Mouse (Mus musculus): ENCODE measurements at regions not wholly inside any gene's neighbourhood (a gene's known extent, or its start where the extent isn't known, plus 50 kb on each side); places are given as distances from the start of the nearest gene placed in this dataset.

GRCm38 (mm10) chr7:128834894-128835293, 90.2 kb downstream of the Sec23ip start:
- Histone ChIP-seq H3K9me3 (replicated peaks) (no peaks in the 10 kb centered on the region), H3K9ac (no peak overlapping the region), H3K36me3 (no peaks in the 10 kb centered on the region), H3K27me3 (0 out of 2 replicates have a peak, but pooled peaks cover 3% of the 10 kb centered on the region), H3K4me2 (no peak overlapping the region), H3K4me1 (replicated peaks) (no peaks in the 10 kb centered on the region), H3K27ac (no peak overlapping the region), H3K4me3 (replicated peaks) (no peak overlapping the region)
- WGBS (ENCODE audit: insufficient replicate concordance), result 40% methylated on average over 7 of the region's 7 CpGs
- no peak for DNase-seq
- ATAC-seq (ENCODE audit: low read depth), result no peak

- Histone ChIP-seq H3K4me2 (no peak overlapping the region), H3K9me3 (replicated peaks) (no peaks in the 10 kb centered on the region), H3K27me3 (0 out of 2 replicates have a peak, but pooled peaks cover 3% of the 10 kb centered on the region), H3K9ac (no peak overlapping the region), H3K4me3 (replicated peaks) (no peak overlapping the region), H3K27ac (no peak overlapping the region), H3K36me3 (no peaks in the 10 kb centered on the region), H3K4me1 (replicated peaks) (no peaks in the 10 kb centered on the region)
- DNase-seq (no peak), ATAC-seq (ENCODE audit: low read depth) (no peak)
- WGBS (ENCODE audit: insufficient replicate concordance), result 53% methylated on average over 6 of the region's 6 CpGs
These were observed 91.7 kb downstream of the Sec23ip start for GRCm38 (mm10) chr7:128836435-128836834.

- Histone ChIP-seq H3K27me3 (no peaks in the 10 kb centered on the region), H3K4me1 (replicated peaks) (no peaks in the 10 kb centered on the region), H3K4me2 (no peak overlapping the region), H3K9ac (no peak overlapping the region), H3K4me3 (replicated peaks) (no peak overlapping the region), H3K36me3 (no peaks in the 10 kb centered on the region), H3K9me3 (replicated peaks) (no peaks in the 10 kb centered on the region), H3K27ac (no peak overlapping the region)
- DNase-seq (no peak), ATAC-seq (ENCODE audit: low read depth) (no peak)
- 81% methylated on average over 10 of the region's 10 CpGs for WGBS (ENCODE audit: insufficient replicate concordance)
These were observed 97.8 kb downstream of the Sec23ip start for GRCm38 (mm10) chr7:128842561-128842960.

- Histone ChIP-seq H3K4me2 (no peak overlapping the region), H3K9me3 (replicated peaks) (no peaks in the 10 kb centered on the region), H3K4me3 (replicated peaks) (no peak overlapping the region), H3K27me3 (no peaks in the 10 kb centered on the region), H3K27ac (no peak overlapping the region), H3K4me1 (replicated peaks) (no peaks in the 10 kb centered on the region), H3K9ac (no peak overlapping the region), H3K36me3 (no peaks in the 10 kb centered on the region)
- 77% methylated on average over 9 of the region's 9 CpGs for WGBS (ENCODE audit: insufficient replicate concordance)
- DNase-seq (no peak), ATAC-seq (ENCODE audit: low read depth) (no peak)
These were observed 98.8 kb downstream of the Sec23ip start for GRCm38 (mm10) chr7:128843576-128843975.

GRCm38 (mm10) chr7:128849261-128849660, 104.5 kb downstream of the Sec23ip start:
- no peak overlapping the region for H3K4me3 ChIP-seq (replicated peaks)
- no peaks in the 10 kb centered on the region for H3K9me3 ChIP-seq (replicated peaks)
- no peaks in the 10 kb centered on the region for H3K27me3 ChIP-seq
- H3K36me3 ChIP-seq, result no peaks in the 10 kb centered on the region
- H3K4me1 ChIP-seq (replicated peaks), result peaks cover 15% of the 10 kb centered on the region
- H3K27ac ChIP-seq, result no peak overlapping the region
- DNase-seq (no peak), ATAC-seq (ENCODE audit: low read depth) (no peak)
- no peak overlapping the region for H3K9ac ChIP-seq
- no peak overlapping the region for H3K4me2 ChIP-seq
- 41% methylated on average over 3 of the region's 3 CpGs for WGBS (ENCODE audit: insufficient replicate concordance)

GRCm38 (mm10) chr7:128854193-128854592, 109.5 kb downstream of the Sec23ip start:
- H3K4me1 ChIP-seq (replicated peaks), result peaks cover 27% of the 10 kb centered on the region
- peak overlapping the region; percentile 38 for H3K4me3 ChIP-seq (replicated peaks)
- peak; percentile 80 for ATAC-seq (ENCODE audit: low read depth)
- DNase-seq, result no peak
- H3K4me2 ChIP-seq, result peak overlapping the region; percentile 57
- WGBS (ENCODE audit: insufficient replicate concordance), result 32% methylated on average over 4 of the region's 4 CpGs
- no peaks in the 10 kb centered on the region for H3K36me3 ChIP-seq
- peak overlapping the region; percentile 98 for H3K27ac ChIP-seq
- H3K27me3 ChIP-seq, result no peaks in the 10 kb centered on the region
- no peaks in the 10 kb centered on the region for H3K9me3 ChIP-seq (replicated peaks)
- H3K9ac ChIP-seq, result peak overlapping the region; percentile 73

- 29% methylated on average over 18 of the region's 18 CpGs for WGBS (ENCODE audit: insufficient replicate concordance)
- Histone ChIP-seq H3K9ac (peak overlapping the region; percentile 73), H3K4me3 (replicated peaks) (peak overlapping the region; percentile 38), H3K27ac (peak overlapping the region; percentile 98), H3K27me3 (no peaks in the 10 kb centered on the region), H3K9me3 (replicated peaks) (no peaks in the 10 kb centered on the region), H3K4me2 (peak overlapping the region; percentile 57), H3K4me1 (replicated peaks) (peaks cover 27% of the 10 kb centered on the region), H3K36me3 (no peaks in the 10 kb centered on the region)
- ATAC-seq (ENCODE audit: low read depth), result peak; percentile 96
- DNase-seq, result peak; percentile 88
These were observed 110.1 kb downstream of the Sec23ip start for GRCm38 (mm10) chr7:128854690-128855343.

- 5% methylated on average over 3 of the region's 3 CpGs for WGBS (ENCODE audit: insufficient replicate concordance)
- ATAC-seq (ENCODE audit: low read depth), result peak; percentile 70
- no peak overlapping the region for H3K27ac ChIP-seq
These were observed 115.4 kb downstream of the Sec23ip start for GRCm38 (mm10) chr7:128860141-128860540.

GRCm38 (mm10) chr7:128860709-128861108, 116.0 kb downstream of the Sec23ip start:
- H3K36me3 ChIP-seq, result no peaks in the 10 kb centered on the region
- DNase-seq (no peak), ATAC-seq (ENCODE audit: low read depth) (no peak)
- H3K4me2 ChIP-seq, result no peak overlapping the region
- 62% methylated on average over 4 of the region's 4 CpGs for WGBS (ENCODE audit: insufficient replicate concordance)
- H3K9me3 ChIP-seq (replicated peaks), result no peaks in the 10 kb centered on the region
- no peaks in the 10 kb centered on the region for H3K27me3 ChIP-seq
- no peak overlapping the region for H3K4me3 ChIP-seq (replicated peaks)
- H3K27ac ChIP-seq, result no peak overlapping the region
- no peak overlapping the region for H3K9ac ChIP-seq
- H3K4me1 ChIP-seq (replicated peaks), result 0 out of 2 replicates have a peak, but pooled peaks cover 4% of the 10 kb centered on the region

More at GRCm38 (mm10) chr7:128860141-128860540, 115.4 kb downstream of the Sec23ip start:
- Histone ChIP-seq H3K9ac (no peak overlapping the region), H3K4me1 (replicated peaks) (peaks cover 5% of the 10 kb centered on the region; the same call in 1 of the 2 replicates), H3K36me3 (no peaks in the 10 kb centered on the region), H3K4me3 (replicated peaks) (no peak overlapping the region), H3K4me2 (no peak overlapping the region), H3K9me3 (replicated peaks) (no peaks in the 10 kb centered on the region), H3K27me3 (no peaks in the 10 kb centered on the region)
- DNase-seq, result peak; percentile 64

GRCm38 (mm10) chr7:128861376-128861775, 116.6 kb downstream of the Sec23ip start:
- no peak for ATAC-seq (ENCODE audit: low read depth)
- DNase-seq, result no peak

GRCm38 (mm10) chr7:128868799-128869198, 124.1 kb downstream of the Sec23ip start:
- no peak overlapping the region for H3K4me3 ChIP-seq (replicated peaks)
- ATAC-seq (ENCODE audit: low read depth) (no peak), DNase-seq (no peak)
- no peaks in the 10 kb centered on the region for H3K4me1 ChIP-seq (replicated peaks)
- H3K27ac ChIP-seq, result no peak overlapping the region
- no peaks in the 10 kb centered on the region for H3K27me3 ChIP-seq
- H3K36me3 ChIP-seq, result no peaks in the 10 kb centered on the region
- H3K4me2 ChIP-seq, result no peak overlapping the region
- 41% methylated on average over 2 of the region's 2 CpGs for WGBS (ENCODE audit: insufficient replicate concordance)
- no peaks in the 10 kb centered on the region for H3K9me3 ChIP-seq (replicated peaks)
- H3K9ac ChIP-seq, result no peak overlapping the region

More at GRCm38 (mm10) chr7:128861376-128861775, 116.6 kb downstream of the Sec23ip start:
- H3K36me3 ChIP-seq, result no peaks in the 10 kb centered on the region
- H3K27me3 ChIP-seq, result no peaks in the 10 kb centered on the region
- no peak overlapping the region for H3K9ac ChIP-seq
- 67% methylated on average over 8 of the region's 8 CpGs for WGBS (ENCODE audit: insufficient replicate concordance)
- no peak overlapping the region for H3K4me3 ChIP-seq (replicated peaks)
- H3K9me3 ChIP-seq (replicated peaks), result no peaks in the 10 kb centered on the region
- H3K4me2 ChIP-seq, result no peak overlapping the region
- no peak overlapping the region for H3K27ac ChIP-seq
- 0 out of 2 replicates have a peak, but pooled peaks cover 4% of the 10 kb centered on the region for H3K4me1 ChIP-seq (replicated peaks)

- H3K4me1 ChIP-seq (replicated peaks), result no peaks in the 10 kb centered on the region
- no peaks in the 10 kb centered on the region for H3K9me3 ChIP-seq (replicated peaks)
- H3K4me3 ChIP-seq (replicated peaks), result no peak overlapping the region
- DNase-seq (no peak), ATAC-seq (ENCODE audit: low read depth) (no peak)
- no peaks in the 10 kb centered on the region for H3K27me3 ChIP-seq
- H3K4me2 ChIP-seq, result no peak overlapping the region
- WGBS (ENCODE audit: insufficient replicate concordance), result 38% methylated on average over 3 of the region's 3 CpGs
- no peaks in the 10 kb centered on the region for H3K36me3 ChIP-seq
- H3K27ac ChIP-seq, result no peak overlapping the region
- no peak overlapping the region for H3K9ac ChIP-seq
These were observed 139.3 kb downstream of the Sec23ip start for GRCm38 (mm10) chr7:128884015-128884414.

Measured in liver, embryonic 13.5 days (tissue).